Mouse (Mus musculus) gastrocnemius, adult 8-10 months (tissue): Measurements from ENCODE around the gene Cyp39a1. TPM values are rescaled to one million over a fixed set of nuclear protein-coding genes. Genes with fewer than 3 reads are reported as not detected.

Experiments used
- DNase-seq, 2 experiments: peaks; one replicate each; pipeline ENCODE4 v3.0.0; 2022; ENCODE audit warnings: low spot score in 2 of 2
- total RNA-seq, 4 experiments: library from RNA; stranded (reverse); gene quantifications; 2 replicates each; pipeline ENCODE4 v1.2.4; 2022

The Cyp39a1 gene
- total RNA-seq, 4 experiments from 2014 or later: 2.7 to 3.5 (median 2.8) TPM

DNA sequence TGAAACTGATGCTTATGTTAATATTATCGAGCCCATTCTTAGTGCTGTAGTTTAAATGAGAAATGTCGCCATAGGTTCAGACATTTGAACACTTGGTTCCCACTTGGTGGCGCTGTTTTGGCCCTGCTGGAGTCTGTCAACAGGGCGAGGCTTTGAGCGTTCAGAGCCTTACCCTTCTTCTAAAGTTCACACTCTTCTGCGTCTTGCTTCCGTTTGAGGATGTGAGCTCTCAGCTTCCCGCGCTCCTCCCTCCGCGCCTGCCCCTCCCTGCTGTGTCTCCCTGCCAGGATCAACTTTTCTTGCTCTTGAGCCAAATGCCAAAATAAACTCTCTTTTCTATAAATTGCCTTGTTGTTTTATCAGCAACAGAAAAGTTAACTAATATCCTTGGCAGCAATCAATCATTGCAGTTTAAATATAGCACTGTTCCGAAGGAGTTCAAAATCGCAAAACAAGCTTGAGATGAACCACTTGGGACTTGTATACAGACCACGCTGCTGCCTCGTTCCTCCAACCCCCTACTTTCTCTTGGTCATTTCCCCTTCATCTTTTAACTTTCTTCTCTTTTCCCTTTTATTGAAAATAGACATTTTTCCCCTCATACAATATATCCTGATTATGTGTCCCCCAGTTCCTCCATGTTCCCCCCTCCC, 91.5 kb downstream of the Cyp39a1 start:
- peak in 1 of 2 experiments; percentile 41 for DNase-seq

DNA sequence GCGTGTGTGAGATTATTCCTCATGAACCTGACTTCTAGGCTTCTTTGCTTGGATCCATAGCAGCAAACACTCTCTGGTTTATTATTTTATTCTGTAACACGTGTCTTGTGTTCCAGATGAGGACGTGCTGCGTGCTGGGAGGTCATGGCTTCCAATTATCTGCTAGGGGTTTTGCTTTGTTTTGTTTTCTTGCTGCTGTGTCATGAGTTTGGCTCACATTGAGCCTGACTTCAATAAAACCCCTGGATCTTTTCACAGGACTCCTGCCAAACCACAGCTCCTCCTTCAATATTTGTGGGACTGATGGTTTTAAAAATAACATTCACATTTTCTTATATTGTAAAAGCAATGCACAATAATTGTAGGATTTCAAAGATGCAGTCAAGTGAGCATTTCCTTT, 117.3 kb downstream of the Cyp39a1 start:
- peak in 1 of 2 experiments; percentile 23 for DNase-seq

DNA sequence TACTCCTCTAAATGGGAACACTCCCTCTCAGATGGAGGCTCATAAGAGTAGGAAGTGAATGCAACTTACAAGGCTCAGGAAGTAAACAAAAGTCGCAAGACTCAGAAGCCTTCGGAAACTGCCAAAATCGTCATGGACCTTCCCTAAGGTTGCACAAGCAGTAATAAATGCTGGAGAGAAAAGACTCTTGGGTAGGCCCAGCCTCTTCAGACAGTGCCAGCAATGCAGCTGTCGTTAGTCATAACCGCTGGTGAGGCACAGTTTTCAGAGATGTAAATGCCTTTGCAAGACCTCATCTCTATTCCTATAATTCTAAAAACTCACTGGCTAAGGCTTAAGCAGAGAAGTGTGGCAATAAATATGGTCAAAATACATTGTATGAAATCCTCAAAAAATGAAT, 121.0 kb downstream of the Cyp39a1 start:
- DNase-seq: no peak

DNA sequence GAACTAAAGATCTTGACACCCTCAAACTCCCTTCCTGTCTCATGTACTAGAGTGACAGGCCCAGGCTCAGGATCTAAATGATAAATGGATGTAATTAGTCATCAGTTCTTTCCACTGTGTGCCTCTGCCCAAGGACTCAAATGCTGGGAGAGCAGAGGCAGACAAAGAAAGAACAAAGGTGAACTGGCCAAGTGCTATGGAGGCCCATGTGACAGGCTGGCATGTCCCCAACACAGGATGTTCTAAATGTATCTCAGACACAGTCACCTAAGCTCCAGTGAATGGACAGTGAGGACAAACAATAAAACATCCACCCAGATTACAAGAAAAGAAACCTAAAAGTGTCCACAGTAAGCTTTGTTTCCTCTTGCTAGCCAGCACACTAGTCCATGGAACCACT, 122.2 kb downstream of the Cyp39a1 start:
- DNase-seq: no peak

DNA sequence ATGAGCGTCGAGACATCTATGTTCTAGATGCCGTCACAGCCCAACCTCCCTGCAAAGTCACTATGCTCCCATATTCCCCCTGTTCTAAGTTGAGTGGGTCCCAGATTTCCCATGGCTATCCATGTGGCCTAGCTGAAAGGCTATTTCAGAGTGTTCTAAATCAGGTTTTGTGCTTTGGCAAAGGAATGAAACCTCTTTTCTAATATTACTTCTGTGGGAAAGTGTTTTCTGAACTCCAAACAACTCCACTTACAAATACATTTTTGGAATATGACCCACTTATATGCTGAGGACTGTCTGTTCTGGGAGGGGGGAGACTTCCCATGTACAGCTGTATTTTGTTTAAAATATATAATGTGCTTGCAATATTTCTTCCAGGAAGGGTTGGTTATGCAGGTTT, 124.5 kb downstream of the Cyp39a1 start:
- DNase-seq: no peak

DNA sequence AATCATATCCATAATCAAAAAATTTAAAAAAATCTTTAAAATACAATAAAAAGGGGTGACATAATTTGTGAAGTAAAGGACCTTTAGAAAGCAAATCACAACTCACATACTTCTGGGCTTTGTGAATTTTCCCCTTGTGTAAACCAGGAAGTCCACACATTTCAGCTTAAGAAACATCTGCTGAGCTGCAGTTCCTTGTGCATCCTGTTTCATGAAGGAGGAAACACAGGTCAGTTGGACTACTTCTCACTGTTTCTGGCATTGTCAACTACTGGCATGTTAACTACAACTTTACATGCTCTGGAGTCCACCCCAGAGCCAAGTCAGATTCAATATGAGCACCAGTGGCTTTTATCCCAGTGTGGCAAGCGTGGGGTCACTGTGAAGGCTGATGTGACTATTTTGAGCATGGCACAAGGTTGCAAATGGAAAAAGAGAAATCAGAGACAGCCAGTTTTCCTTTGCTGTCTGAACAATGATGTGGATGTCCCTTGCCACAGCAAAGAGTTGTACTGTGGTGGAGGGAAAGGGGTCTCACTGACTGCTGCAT, 127.6 kb downstream of the Cyp39a1 start:
- no peak for DNase-seq

Other genes with a start within 250 kb of the Cyp39a1 start
- not detected for gene Mep1a, start 164.6 kb upstream of the Cyp39a1 start, total RNA-seq
- gene Ankrd66, start 123.8 kb upstream of the Cyp39a1 start, total RNA-seq: not detected
- 10 to 100 TPM; 48.9 to 85.9 (median 58.6) TPM for gene Pla2g7, start 99.3 kb upstream of the Cyp39a1 start, total RNA-seq
- not detected for gene Tdrd6, start 37.1 kb upstream of the Cyp39a1 start, total RNA-seq
- gene Slc25a27, start 211 bp upstream of the Cyp39a1 start, total RNA-seq: 1 to 10 TPM; 4.7 to 5.8 (median 5.1) TPM
- 10 to 100 TPM; 40.1 to 55.7 (median 44.0) TPM for gene Rcan2, start 133.9 kb downstream of the Cyp39a1 start, total RNA-seq